Mouse (Mus musculus): ENCODE measurements around the gene Vmn1r114. TPM values are rescaled to one million over a fixed set of nuclear protein-coding genes. Genes with fewer than 3 reads are reported as not detected.

The Vmn1r114 gene
- polyA plus RNA-seq (2014; fragmentation: Illumina TruSeq; extraction: RNeasy Lipid Tissue Mini Kit (QIAGEN cat#74804); ENCODE audit: low read depth, low replicate concordance) = not detected

DNA sequence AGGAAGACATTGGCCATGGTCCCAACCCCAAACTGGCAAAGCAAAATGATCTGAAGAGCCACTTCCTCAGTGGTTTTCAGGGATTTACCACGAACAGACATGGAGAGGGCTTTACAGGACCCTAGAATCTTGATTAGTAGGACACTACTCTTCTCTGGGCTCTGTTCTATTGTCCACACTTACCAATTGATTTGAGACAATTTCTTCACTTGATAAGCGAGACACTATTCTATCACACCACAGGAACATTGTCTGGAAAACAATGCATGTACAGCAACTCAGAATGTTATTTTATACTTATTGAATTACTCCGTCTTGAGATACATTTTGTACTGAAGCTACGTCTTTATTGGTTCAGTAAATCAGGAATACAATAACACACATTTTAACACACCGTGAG, at the start of gene Vmn1r114:
Gene Vmn1r114, minus strand, starts transcription at position 101 of the 400 bp plus-strand sequence.

DNA sequence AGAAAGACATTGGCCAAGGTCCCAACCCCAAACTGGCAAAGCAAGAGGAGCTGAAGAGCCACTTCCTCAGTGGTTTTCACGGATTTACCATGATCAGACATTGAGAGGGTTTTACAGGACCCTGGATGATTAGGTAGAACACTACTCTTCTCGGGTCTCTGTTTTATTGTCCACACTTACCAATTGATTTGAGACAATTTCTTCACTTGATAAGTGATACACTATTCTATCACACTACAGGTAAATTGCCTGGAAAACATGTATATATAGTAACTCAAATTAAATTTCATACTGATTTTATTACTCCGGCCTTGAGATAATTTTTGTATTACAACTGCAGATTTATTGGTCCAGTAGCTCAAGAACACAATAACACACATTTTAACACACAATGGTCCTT, 32.9 kb upstream of the Vmn1r114 start, which contains the start of gene Vmn1r115:
Gene Vmn1r115, minus strand, starts transcription at position 101 of the 400 bp plus-strand sequence.

DNA sequence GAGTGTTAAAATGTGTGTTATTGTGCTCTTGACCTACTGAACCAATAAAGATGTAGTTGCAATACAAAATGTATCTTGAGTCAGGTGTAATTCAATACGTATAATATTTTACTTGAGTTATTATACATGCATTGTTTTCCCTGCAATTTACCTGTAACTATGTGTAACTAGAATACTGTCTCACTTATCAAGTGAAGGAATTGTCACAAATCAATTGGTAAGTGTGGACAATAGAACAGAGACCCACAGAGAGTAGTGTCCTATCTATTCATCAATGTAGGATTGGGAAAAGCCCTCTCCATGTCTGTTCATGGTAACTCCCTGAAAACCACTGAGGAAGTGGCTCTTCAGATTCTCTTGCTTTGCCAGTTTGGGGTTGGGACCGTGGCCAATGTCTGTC, 25.0 kb downstream of the Vmn1r114 start, which contains the start of gene Vmn1r113:
Gene Vmn1r113, plus strand, starts transcription at position 301 of the 400 bp plus-strand sequence.

DNA sequence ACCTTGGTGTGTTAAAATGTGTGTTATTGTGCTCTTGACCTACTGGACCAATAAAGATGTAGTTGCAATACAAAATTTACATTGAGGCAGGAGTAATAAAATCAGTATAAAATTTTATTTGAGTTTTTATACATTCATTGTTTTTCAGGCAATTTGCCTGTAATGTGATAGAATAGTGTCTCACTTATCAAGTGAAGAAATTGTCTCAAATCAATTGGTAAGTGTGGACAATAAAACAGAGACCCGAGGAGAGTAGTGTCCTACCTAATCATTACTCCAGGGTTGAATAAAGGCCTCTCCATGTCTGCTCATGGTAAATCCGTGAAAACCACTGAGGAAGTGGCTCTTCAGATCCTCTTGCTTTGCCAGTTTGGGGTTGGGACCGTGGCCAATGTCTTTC, 41.1 kb downstream of the Vmn1r114 start, which contains the start of gene Vmn1r112:
Gene Vmn1r112, plus strand, starts transcription at position 301 of the 400 bp plus-strand sequence.

Other genes with a start within 250 kb of the Vmn1r114 start
- not detected for gene Gm4141, start 235.9 kb downstream of the Vmn1r114 start, polyA plus RNA-seq (2014; fragmentation: Illumina TruSeq; extraction: RNeasy Lipid Tissue Mini Kit (QIAGEN cat#74804); ENCODE audit: low read depth, low replicate concordance)
- not detected for gene Gm4513, start 213.2 kb downstream of the Vmn1r114 start, polyA plus RNA-seq (2014; fragmentation: Illumina TruSeq; extraction: RNeasy Lipid Tissue Mini Kit (QIAGEN cat#74804); ENCODE audit: low read depth, low replicate concordance)
- not detected for gene Vmn1r107, start 143.3 kb downstream of the Vmn1r114 start, polyA plus RNA-seq (2014; fragmentation: Illumina TruSeq; extraction: RNeasy Lipid Tissue Mini Kit (QIAGEN cat#74804); ENCODE audit: low read depth, low replicate concordance)
- not detected for gene Vmn1r111, start 109.0 kb downstream of the Vmn1r114 start, polyA plus RNA-seq (2014; fragmentation: Illumina TruSeq; extraction: RNeasy Lipid Tissue Mini Kit (QIAGEN cat#74804); ENCODE audit: low read depth, low replicate concordance)
- not detected for gene Gm10668, start 81.6 kb downstream of the Vmn1r114 start, polyA plus RNA-seq (2014; fragmentation: Illumina TruSeq; extraction: RNeasy Lipid Tissue Mini Kit (QIAGEN cat#74804); ENCODE audit: low read depth, low replicate concordance)
- not detected for gene Vmn1r112, start 41.0 kb downstream of the Vmn1r114 start, polyA plus RNA-seq (2014; fragmentation: Illumina TruSeq; extraction: RNeasy Lipid Tissue Mini Kit (QIAGEN cat#74804); ENCODE audit: low read depth, low replicate concordance)
- not detected for gene Vmn1r113, start 24.9 kb downstream of the Vmn1r114 start, polyA plus RNA-seq (2014; fragmentation: Illumina TruSeq; extraction: RNeasy Lipid Tissue Mini Kit (QIAGEN cat#74804); ENCODE audit: low read depth, low replicate concordance)
- gene Vmn1r115, start 32.8 kb upstream of the Vmn1r114 start, polyA plus RNA-seq (2014; fragmentation: Illumina TruSeq; extraction: RNeasy Lipid Tissue Mini Kit (QIAGEN cat#74804); ENCODE audit: low read depth, low replicate concordance) = not detected
- not detected for gene Vmn1r116, start 60.1 kb upstream of the Vmn1r114 start, polyA plus RNA-seq (2014; fragmentation: Illumina TruSeq; extraction: RNeasy Lipid Tissue Mini Kit (QIAGEN cat#74804); ENCODE audit: low read depth, low replicate concordance)
- not detected for gene Vmn1r117, start 71.9 kb upstream of the Vmn1r114 start, polyA plus RNA-seq (2014; fragmentation: Illumina TruSeq; extraction: RNeasy Lipid Tissue Mini Kit (QIAGEN cat#74804); ENCODE audit: low read depth, low replicate concordance)
- gene Vmn1r118, start 100.2 kb upstream of the Vmn1r114 start, polyA plus RNA-seq (2014; fragmentation: Illumina TruSeq; extraction: RNeasy Lipid Tissue Mini Kit (QIAGEN cat#74804); ENCODE audit: low read depth, low replicate concordance) = not detected
- gene Vmn1r119, start 200.3 kb upstream of the Vmn1r114 start, polyA plus RNA-seq (2014; fragmentation: Illumina TruSeq; extraction: RNeasy Lipid Tissue Mini Kit (QIAGEN cat#74804); ENCODE audit: low read depth, low replicate concordance) = not detected
- gene Vmn1r120, start 241.6 kb upstream of the Vmn1r114 start, polyA plus RNA-seq (2014; fragmentation: Illumina TruSeq; extraction: RNeasy Lipid Tissue Mini Kit (QIAGEN cat#74804); ENCODE audit: low read depth, low replicate concordance) = not detected

All from liver, adult 10 weeks (tissue).